ENCODE assay signal across 8 mouse cellular contexts in the genomic region with DNA sequence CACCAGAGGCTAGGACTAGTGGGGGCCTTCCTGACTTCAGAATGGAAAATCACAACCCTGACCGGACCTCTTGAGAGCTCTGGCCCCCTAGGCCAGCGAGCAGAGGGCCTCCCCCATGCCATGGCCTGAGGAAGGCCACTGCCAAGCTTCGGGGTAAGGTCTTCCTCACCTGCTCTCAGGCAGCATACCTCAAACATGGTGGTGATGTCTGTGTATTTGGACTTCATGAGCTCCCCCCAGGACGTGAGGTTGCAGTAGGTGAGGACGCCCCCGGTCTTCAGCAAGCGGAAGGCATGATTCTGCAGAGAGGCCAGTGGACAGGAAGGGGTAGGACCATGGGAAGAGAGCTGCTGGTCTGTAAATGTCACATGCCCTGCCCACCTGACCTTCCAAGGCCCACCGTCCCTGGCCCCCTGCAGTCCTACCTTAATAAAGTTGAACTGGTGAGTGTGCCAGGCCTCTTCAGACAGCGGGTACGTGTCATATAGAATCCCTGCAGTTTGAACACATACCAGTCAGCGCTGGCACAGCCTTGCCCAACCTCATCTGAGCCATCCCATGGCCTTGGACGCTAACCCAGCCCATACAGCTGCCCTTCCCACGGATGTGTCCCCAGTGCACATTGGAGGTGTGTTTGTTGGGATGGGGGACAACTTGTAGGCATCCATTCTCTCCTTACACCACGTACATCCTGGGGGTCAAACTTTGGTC. TPM values are rescaled to one million over a fixed set of nuclear protein-coding genes. Genes with fewer than 3 reads are reported as not detected.
DNase-seq lines count a peak whose midpoint lies in the region; ATAC-seq lines count a peak whose summit lies in the region.

No protein-coding gene starts in this region.

- no peak overlapping the region for H3K4me3 ChIP-seq in kidney, embryonic 16.5 days (ENCODE audit: low read length)
- no peak overlapping the region; the same call in 1 of the 2 replicates for H3K4me3 ChIP-seq in kidney, embryonic 14.5 days (ENCODE audit: low read length)
- no peak overlapping the region for H3K4me3 ChIP-seq in embryonic facial prominence, embryonic 14.5 days (ENCODE audit: low read depth, low read length)
- peak overlapping the region; percentile 60; the same call in 1 of the 2 replicates for H3K4me3 ChIP-seq in liver, embryonic 13.5 days (replicated peaks)

- no peak overlapping the region for H3K9ac ChIP-seq in kidney, embryonic 16.5 days (replicated peaks; ENCODE audit: low read length)
- no peak overlapping the region for H3K9ac ChIP-seq in kidney, embryonic 14.5 days (ENCODE audit: low read depth, low read length)
- no peak overlapping the region for H3K9ac ChIP-seq in embryonic facial prominence, embryonic 14.5 days (ENCODE audit: low read depth, low read length)
- peak overlapping the region; percentile 75; the same call in 1 of the 2 replicates for H3K9ac ChIP-seq in liver, embryonic 13.5 days

- H3K4me1 ChIP-seq in kidney, embryonic 16.5 days (ENCODE audit: insufficient read depth, low read length), result peaks cover 23% of the 10 kb centered on the region
- H3K4me1 ChIP-seq in kidney, embryonic 14.5 days (ENCODE audit: control insufficient read depth, insufficient read depth, low read length), result peaks cover 21% of the 10 kb centered on the region
- peaks cover 17% of the 10 kb centered on the region for H3K4me1 ChIP-seq in embryonic facial prominence, embryonic 14.5 days (ENCODE audit: control insufficient read depth, insufficient read depth, low read length)
- peaks cover 68% of the 10 kb centered on the region for H3K4me1 ChIP-seq in liver, embryonic 13.5 days (replicated peaks)

- peaks cover 46% of the 10 kb centered on the region for H3K36me3 ChIP-seq in kidney, embryonic 16.5 days (ENCODE audit: insufficient read depth, low read length)
- H3K36me3 ChIP-seq in kidney, embryonic 14.5 days (ENCODE audit: control insufficient read depth, insufficient read depth, low read length), result peaks cover 51% of the 10 kb centered on the region
- H3K36me3 ChIP-seq in embryonic facial prominence, embryonic 14.5 days (ENCODE audit: control insufficient read depth, insufficient read depth, low read length), result peaks cover 52% of the 10 kb centered on the region
- peaks cover 55% of the 10 kb centered on the region for H3K36me3 ChIP-seq in liver, embryonic 13.5 days

- 88% methylated on average over 14 of the region's 14 CpGs for WGBS in kidney, embryonic 16.5 days
- 91% methylated on average over 14 of the region's 14 CpGs for WGBS in kidney, embryonic 14.5 days
- 91% methylated on average over 12 of the region's 14 CpGs for WGBS in embryonic facial prominence, embryonic 14.5 days
- 79% methylated on average over 14 of the region's 14 CpGs for WGBS in liver, embryonic 13.5 days (ENCODE audit: insufficient replicate concordance)

- no peaks in the 10 kb centered on the region for H3K27me3 ChIP-seq in kidney, embryonic 16.5 days (ENCODE audit: insufficient read depth, low read length)
- H3K27me3 ChIP-seq in kidney, embryonic 14.5 days (ENCODE audit: control insufficient read depth, insufficient read depth, low read length), result no peaks in the 10 kb centered on the region
- H3K27me3 ChIP-seq in embryonic facial prominence, embryonic 14.5 days (replicated peaks; ENCODE audit: control insufficient read depth, insufficient read depth, low read length), result no peaks in the 10 kb centered on the region
- H3K27me3 ChIP-seq in liver, embryonic 13.5 days, result no peaks in the 10 kb centered on the region

- no peak overlapping the region for H3K27ac ChIP-seq in kidney, embryonic 16.5 days (ENCODE audit: low read length)
- H3K27ac ChIP-seq in kidney, embryonic 14.5 days (ENCODE audit: low read depth, low read length), result no peak overlapping the region
- no peak overlapping the region for H3K27ac ChIP-seq in embryonic facial prominence, embryonic 14.5 days (replicated peaks; ENCODE audit: low read depth, low read length)
- H3K27ac ChIP-seq in liver, embryonic 13.5 days, result peak overlapping the region; percentile 36

- DNase-seq in cerebellum, adult 11-12 months, result peak; percentile 67
- DNase-seq in cerebellum, adult 8-10 months, result no peak
- no peak for DNase-seq in embryonic facial prominence, embryonic 14.5 days (ENCODE audit: low spot score)
- no peak for DNase-seq in liver, embryonic 13.5 days
- no peak for DNase-seq in thymus, postnatal 0 days (ENCODE audit: low spot score)
- DNase-seq in natural killer cell, adult 2 months (ENCODE audit: low spot score in 2 of 2), result no peak

- no peak for ATAC-seq in kidney, embryonic 16.5 days (ENCODE audit: low FRiP score, low TSS enrichment)
- no peak for ATAC-seq in kidney, embryonic 14.5 days (ENCODE audit: low FRiP score, low TSS enrichment)
- ATAC-seq in embryonic facial prominence, embryonic 14.5 days (ENCODE audit: low read depth), result no peak
- no peak for ATAC-seq in liver, embryonic 13.5 days (ENCODE audit: low read depth)

- H3K9me3 ChIP-seq in kidney, embryonic 16.5 days (ENCODE audit: low read length), result no peaks in the 10 kb centered on the region
- no peaks in the 10 kb centered on the region for H3K9me3 ChIP-seq in kidney, embryonic 14.5 days (ENCODE audit: control insufficient read depth, low read length)
- no peaks in the 10 kb centered on the region for H3K9me3 ChIP-seq in embryonic facial prominence, embryonic 14.5 days (ENCODE audit: control insufficient read depth, low read length)
- H3K9me3 ChIP-seq in liver, embryonic 13.5 days (replicated peaks), result no peaks in the 10 kb centered on the region

- peak overlapping the region; percentile 94 for H3K4me2 ChIP-seq in kidney, embryonic 16.5 days (replicated peaks; ENCODE audit: low read depth, low read length)
- H3K4me2 ChIP-seq in kidney, embryonic 14.5 days (replicated peaks; ENCODE audit: low read depth, low read length), result no peak overlapping the region
- peak overlapping the region; percentile 97; the same call in 1 of the 2 replicates for H3K4me2 ChIP-seq in embryonic facial prominence, embryonic 14.5 days (ENCODE audit: low read depth, low read length)
- peak overlapping the region; percentile 81 for H3K4me2 ChIP-seq in liver, embryonic 13.5 days

RNA-seq across cellular contexts. Expression of a gene that starts 1.9 kb away (rescaled TPM):
- 38.1 and 38.3 TPM in 2 replicates for polyA plus RNA-seq in kidney, embryonic 16.5 days (2015; fragmentation: Nextera tagmentation; extraction: Ambion mirVana)
- polyA plus RNA-seq in kidney, embryonic 14.5 days (2014; fragmentation: Nextera tagmentation; extraction: Ambion mirVana), result 30.2 and 33.6 TPM in 2 replicates
- 124 and 139 TPM in 2 replicates for polyA plus RNA-seq in embryonic facial prominence, embryonic 14.5 days (2014; fragmentation: Nextera tagmentation; extraction: Ambion mirVana)
- polyA plus RNA-seq in liver, embryonic 13.5 days (2015; fragmentation: Nextera tagmentation; extraction: Ambion mirVana), result 53.5 and 57.2 TPM in 2 replicates
- polyA plus RNA-seq in thymus, postnatal 0 days (2015; fragmentation: Nextera tagmentation; extraction: Ambion mirVana), result 5.5 and 5.9 TPM in 2 replicates

RNA-seq across cellular contexts. Expression of a gene that starts 2.4 kb away (rescaled TPM):
- 52.7 and 55.4 TPM in 2 replicates for polyA plus RNA-seq in kidney, embryonic 16.5 days (2015; fragmentation: Nextera tagmentation; extraction: Ambion mirVana)
- polyA plus RNA-seq in kidney, embryonic 14.5 days (2014; fragmentation: Nextera tagmentation; extraction: Ambion mirVana), result 45.8 and 56.9 TPM in 2 replicates
- polyA plus RNA-seq in embryonic facial prominence, embryonic 14.5 days (2014; fragmentation: Nextera tagmentation; extraction: Ambion mirVana), result 42.3 and 43.5 TPM in 2 replicates
- 33.5 and 34.7 TPM in 2 replicates for polyA plus RNA-seq in liver, embryonic 13.5 days (2015; fragmentation: Nextera tagmentation; extraction: Ambion mirVana)
- 48.9 and 56.1 TPM in 2 replicates for polyA plus RNA-seq in thymus, postnatal 0 days (2015; fragmentation: Nextera tagmentation; extraction: Ambion mirVana)

RNA-seq across cellular contexts. Expression of a gene that starts 10.0 kb away (rescaled TPM):
- 398 and 444 TPM in 2 replicates for polyA plus RNA-seq in kidney, embryonic 16.5 days (2015; fragmentation: Nextera tagmentation; extraction: Ambion mirVana)
- 382 and 390 TPM in 2 replicates for polyA plus RNA-seq in kidney, embryonic 14.5 days (2014; fragmentation: Nextera tagmentation; extraction: Ambion mirVana)
- 360 and 370 TPM in 2 replicates for polyA plus RNA-seq in embryonic facial prominence, embryonic 14.5 days (2014; fragmentation: Nextera tagmentation; extraction: Ambion mirVana)
- polyA plus RNA-seq in liver, embryonic 13.5 days (2015; fragmentation: Nextera tagmentation; extraction: Ambion mirVana), result 241 and 294 TPM in 2 replicates
- polyA plus RNA-seq in thymus, postnatal 0 days (2015; fragmentation: Nextera tagmentation; extraction: Ambion mirVana), result 319 and 339 TPM in 2 replicates

RNA-seq across cellular contexts. Expression of a gene that starts 32.7 kb away (rescaled TPM):
- polyA plus RNA-seq in kidney, embryonic 16.5 days (2015; fragmentation: Nextera tagmentation; extraction: Ambion mirVana), result 72.2 and 74.6 TPM in 2 replicates
- polyA plus RNA-seq in kidney, embryonic 14.5 days (2014; fragmentation: Nextera tagmentation; extraction: Ambion mirVana), result 64.4 and 65.1 TPM in 2 replicates
- polyA plus RNA-seq in embryonic facial prominence, embryonic 14.5 days (2014; fragmentation: Nextera tagmentation; extraction: Ambion mirVana), result 50.8 and 52.1 TPM in 2 replicates
- polyA plus RNA-seq in liver, embryonic 13.5 days (2015; fragmentation: Nextera tagmentation; extraction: Ambion mirVana), result 26.1 and 26.5 TPM in 2 replicates
- polyA plus RNA-seq in thymus, postnatal 0 days (2015; fragmentation: Nextera tagmentation; extraction: Ambion mirVana), result 70.8 and 72.4 TPM in 2 replicates

RNA-seq across cellular contexts. Expression of a gene that starts 33.3 kb away (rescaled TPM):
- 899 and 901 TPM in 2 replicates for polyA plus RNA-seq in kidney, embryonic 16.5 days (2015; fragmentation: Nextera tagmentation; extraction: Ambion mirVana)
- polyA plus RNA-seq in kidney, embryonic 14.5 days (2014; fragmentation: Nextera tagmentation; extraction: Ambion mirVana), result 1,166 and 1,350 TPM in 2 replicates
- polyA plus RNA-seq in embryonic facial prominence, embryonic 14.5 days (2014; fragmentation: Nextera tagmentation; extraction: Ambion mirVana), result 1,047 and 1,145 TPM in 2 replicates
- polyA plus RNA-seq in liver, embryonic 13.5 days (2015; fragmentation: Nextera tagmentation; extraction: Ambion mirVana), result 792 and 836 TPM in 2 replicates
- polyA plus RNA-seq in thymus, postnatal 0 days (2015; fragmentation: Nextera tagmentation; extraction: Ambion mirVana), result 1,158 and 1,206 TPM in 2 replicates
